Mouse (Mus musculus) embryo, embryonic 11 days (tissue): ENCODE data around the gene Rfx5.
A peak's percentile ranks its signal among the peaks of the same experiment; 100 is the strongest.
"Not testable (repeated sequence)": the region's sequence is repeated elsewhere in the genome, so short reads cannot be mapped to it uniquely, and the experiment has no call there.

Experiments
- DNase-seq: peaks from one replicate; pipeline ENCODE4 v3.0.0-alpha.2; 2015

The Rfx5 gene

GRCm38 (mm10) chr3:94937194-94937593 is 16.7 kb upstream of the Rfx5 start:
- DNase-seq: not testable (repeated sequence)

- not testable (repeated sequence) for DNase-seq
These were observed 13.8 kb upstream of the Rfx5 start for GRCm38 (mm10) chr3:94940033-94940432.

GRCm38 (mm10) chr3:94942211-94942967 is 11.5 kb upstream of the Rfx5 start:
- not testable (repeated sequence) for DNase-seq

GRCm38 (mm10) chr3:94943706-94944105 is 10.2 kb upstream of the Rfx5 start:
- not testable (repeated sequence) for DNase-seq

- DNase-seq: no peak
These were observed 5.7 kb upstream of the Rfx5 start for GRCm38 (mm10) chr3:94948066-94948614.

- DNase-seq: no peak
These were observed 4.2 kb upstream of the Rfx5 start for GRCm38 (mm10) chr3:94949645-94950044.

- DNase-seq: peak; percentile 26
These were observed 1.1 kb upstream of the Rfx5 start for GRCm38 (mm10) chr3:94952806-94953205.

- no peak for DNase-seq
These were observed 501 bp upstream of the Rfx5 start for GRCm38 (mm10) chr3:94953384-94953763.

- DNase-seq: no peak
These were observed 4.4 kb downstream of the Rfx5 start for GRCm38 (mm10) chr3:94958295-94958694.

GRCm38 (mm10) chr3:94959871-94960270 is 6.0 kb downstream of the Rfx5 start:
- DNase-seq: no peak

GRCm38 (mm10) chr3:94960322-94960721 is 6.4 kb downstream of the Rfx5 start:
- peak; percentile 19 for DNase-seq

- no peak for DNase-seq
These were observed 11.1 kb downstream of the Rfx5 start for GRCm38 (mm10) chr3:94964989-94965388.

- DNase-seq: no peak
These were observed 12.0 kb downstream of the Rfx5 start for GRCm38 (mm10) chr3:94965878-94966277.

- no peak for DNase-seq
These were observed 18.7 kb downstream of the Rfx5 start for GRCm38 (mm10) chr3:94972552-94972951.

- no peak for DNase-seq
These were observed 19.7 kb downstream of the Rfx5 start for GRCm38 (mm10) chr3:94973620-94974019.

- no peak for DNase-seq
These were observed 20.2 kb downstream of the Rfx5 start for GRCm38 (mm10) chr3:94974026-94974527.

GRCm38 (mm10) chr3:94974528-94975422 is 20.9 kb downstream of the Rfx5 start, which contains the start of gene Pi4kb:
TSS of gene Pi4kb (plus strand) at chr3:94974731.
- peak; percentile 97 for DNase-seq

GRCm38 (mm10) chr3:94984312-94984711 is 30.4 kb downstream of the Rfx5 start:
- DNase-seq: no peak

- DNase-seq: no peak
These were observed 31.6 kb downstream of the Rfx5 start for GRCm38 (mm10) chr3:94985513-94985912.

- no peak for DNase-seq
These were observed 33.7 kb downstream of the Rfx5 start for GRCm38 (mm10) chr3:94987578-94987977.

- no peak for DNase-seq
These were observed 35.4 kb downstream of the Rfx5 start for GRCm38 (mm10) chr3:94989159-94989761.

- DNase-seq: peak; percentile 73
These were observed 43.1 kb downstream of the Rfx5 start for GRCm38 (mm10) chr3:94996946-94997345.

- DNase-seq: no peak
These were observed 48.7 kb downstream of the Rfx5 start for GRCm38 (mm10) chr3:95002569-95002968.
